Mouse (Mus musculus): Measurements from ENCODE around the gene Odf3b. TPM values are rescaled to one million over a fixed set of nuclear protein-coding genes. Genes with fewer than 3 reads are reported as not detected.

Odf3b gene
- polyA plus RNA-seq (2014; fragmentation: Nextera tagmentation; extraction: Ambion mirVana), result 1.3 and 1.7 TPM in 2 replicates

DNA sequence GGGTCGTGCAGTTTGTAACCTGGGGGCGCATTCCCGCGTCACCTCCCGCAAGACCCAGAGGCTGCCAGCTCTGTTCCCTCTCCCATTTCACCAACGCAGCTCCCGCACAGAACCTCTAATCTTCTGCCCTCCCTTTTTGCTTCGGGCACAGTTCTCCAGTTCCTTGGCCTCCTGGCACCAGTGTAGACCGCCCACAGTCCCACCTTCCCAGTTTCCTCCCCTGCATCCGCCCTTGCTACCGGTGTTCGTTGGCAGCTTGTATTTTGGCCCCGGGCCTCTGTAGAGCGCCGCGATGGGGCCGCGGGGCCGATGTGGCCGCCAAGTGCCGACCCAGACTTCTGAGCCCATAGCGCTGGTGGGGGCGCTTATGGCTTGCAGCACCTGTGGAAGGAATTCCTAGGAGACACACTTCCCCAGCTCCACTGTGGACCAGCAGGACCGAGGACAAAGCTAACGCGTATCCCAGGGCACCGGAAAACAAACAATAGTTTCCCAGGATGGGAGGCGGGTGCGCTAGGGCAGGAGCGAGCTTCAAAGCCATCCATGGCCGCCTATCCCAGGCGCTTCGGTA is at the start of gene Odf3b:
Gene Odf3b, minus strand, starts transcription at position 452 of the 571 bp plus-strand sequence.
- H3K27ac ChIP-seq (replicated peaks; ENCODE audit: low read depth, low read length), result no peak within 1 kb of the TSS
- peak within 1 kb of the TSS; percentile 45 for H3K9ac ChIP-seq (ENCODE audit: low read depth, low read length)
- ATAC-seq (ENCODE audit: low read depth) (no peak), DNase-seq (ENCODE audit: low spot score) (no peak)
- H3K36me3 ChIP-seq (ENCODE audit: control insufficient read depth, insufficient read depth, low read length), result no peaks in the 10 kb centered on the region
- H3K4me3 ChIP-seq (ENCODE audit: low read depth, low read length), result peak within 1 kb of the TSS; percentile 39
- peaks cover 17% of the 10 kb centered on the region; the same call in 1 of the 2 replicates for H3K4me1 ChIP-seq (ENCODE audit: control insufficient read depth, insufficient read depth, low read length)
- no peaks in the 10 kb centered on the region for H3K9me3 ChIP-seq (ENCODE audit: control insufficient read depth, low read length)
- peaks cover 59% of the 10 kb centered on the region for H3K27me3 ChIP-seq (replicated peaks; ENCODE audit: control insufficient read depth, insufficient read depth, low read length)
- under 1% methylated on average over 28 of the region's 33 CpGs for WGBS
- peak within 1 kb of the TSS; percentile 71 for H3K4me2 ChIP-seq (ENCODE audit: low read depth, low read length)

DNA sequence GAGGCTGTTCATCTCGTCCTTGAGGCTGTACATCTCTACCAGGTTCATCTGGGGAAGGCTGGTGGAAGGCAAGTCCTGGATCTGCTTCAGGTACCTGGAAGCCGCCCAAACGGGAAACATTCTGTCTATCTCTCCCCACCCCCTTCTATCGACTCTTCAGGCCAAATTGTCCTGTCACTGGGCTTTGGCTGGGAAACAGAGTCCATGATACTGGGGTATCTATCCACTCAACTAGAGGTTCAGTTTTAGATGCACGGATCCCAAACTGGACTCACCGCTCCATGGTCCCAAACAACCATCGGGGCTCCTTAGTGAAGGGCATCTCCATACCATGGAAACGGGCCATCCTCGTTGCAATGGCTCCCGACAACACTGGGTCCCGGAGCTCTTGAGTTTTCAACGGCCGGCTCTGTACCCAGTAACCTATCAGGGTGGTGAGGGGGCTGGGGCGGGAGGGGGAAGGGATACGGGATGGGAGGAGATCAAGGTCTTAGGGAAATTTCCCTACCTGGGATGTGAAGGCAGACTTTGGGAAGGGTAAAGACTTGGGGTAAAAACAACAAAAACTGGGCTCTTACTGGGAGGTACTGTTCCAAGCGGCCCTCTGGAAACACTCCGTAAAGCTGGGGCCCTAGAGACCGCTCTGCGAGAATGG is 49.2 kb upstream of the Odf3b start:
- peak overlapping the region; percentile 80 for H3K4me2 ChIP-seq (ENCODE audit: low read depth, low read length)
- no peak overlapping the region for H3K27ac ChIP-seq (replicated peaks; ENCODE audit: low read depth, low read length)
- H3K9ac ChIP-seq (ENCODE audit: low read depth, low read length), result peak overlapping the region; percentile 80
- DNase-seq (ENCODE audit: low spot score) (no peak), ATAC-seq (ENCODE audit: low read depth) (no peak)
- peaks cover 27% of the 10 kb centered on the region for H3K36me3 ChIP-seq (ENCODE audit: control insufficient read depth, insufficient read depth, low read length)
- peak overlapping the region; percentile 70 for H3K4me3 ChIP-seq (ENCODE audit: low read depth, low read length)
- no peaks in the 10 kb centered on the region for H3K9me3 ChIP-seq (ENCODE audit: control insufficient read depth, low read length)
- WGBS, result 84% methylated on average over 19 of the region's 19 CpGs
- H3K4me1 ChIP-seq (ENCODE audit: control insufficient read depth, insufficient read depth, low read length), result peaks cover 13% of the 10 kb centered on the region
- no peaks in the 10 kb centered on the region for H3K27me3 ChIP-seq (replicated peaks; ENCODE audit: control insufficient read depth, insufficient read depth, low read length)

DNA sequence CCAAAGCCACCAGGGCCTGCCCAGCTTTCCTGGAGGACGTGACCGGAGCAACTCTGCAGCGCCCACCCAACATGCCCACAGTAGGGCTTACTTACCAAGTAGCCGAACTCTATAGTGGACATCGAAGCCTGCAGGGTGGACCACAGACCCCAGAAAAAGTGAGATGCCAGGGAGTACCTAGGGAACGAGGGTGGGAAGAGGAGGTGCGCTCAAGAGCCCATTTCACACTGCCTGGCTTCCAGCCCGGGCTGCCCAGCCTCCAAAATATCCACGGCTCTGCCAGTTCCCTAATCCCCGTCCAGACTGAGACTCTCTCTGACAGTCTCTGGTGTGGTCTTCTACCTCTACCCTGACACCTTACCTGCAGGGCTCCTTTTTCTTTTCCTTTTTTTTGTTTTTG is 47.6 kb upstream of the Odf3b start:
- Histone ChIP-seq H3K9me3 (ENCODE audit: control insufficient read depth, low read length) (no peaks in the 10 kb centered on the region), H3K4me1 (ENCODE audit: control insufficient read depth, insufficient read depth, low read length) (peaks cover 13% of the 10 kb centered on the region), H3K4me2 (ENCODE audit: low read depth, low read length) (no peak overlapping the region), H3K27ac (replicated peaks; ENCODE audit: low read depth, low read length) (no peak overlapping the region), H3K9ac (ENCODE audit: low read depth, low read length) (no peak overlapping the region), H3K27me3 (replicated peaks; ENCODE audit: control insufficient read depth, insufficient read depth, low read length) (no peaks in the 10 kb centered on the region), H3K4me3 (ENCODE audit: low read depth, low read length) (no peak overlapping the region), H3K36me3 (ENCODE audit: control insufficient read depth, insufficient read depth, low read length) (peaks cover 27% of the 10 kb centered on the region)
- WGBS, result 96% methylated on average over 10 of the region's 10 CpGs
- ATAC-seq (ENCODE audit: low read depth) (no peak), DNase-seq (ENCODE audit: low spot score) (no peak)

DNA sequence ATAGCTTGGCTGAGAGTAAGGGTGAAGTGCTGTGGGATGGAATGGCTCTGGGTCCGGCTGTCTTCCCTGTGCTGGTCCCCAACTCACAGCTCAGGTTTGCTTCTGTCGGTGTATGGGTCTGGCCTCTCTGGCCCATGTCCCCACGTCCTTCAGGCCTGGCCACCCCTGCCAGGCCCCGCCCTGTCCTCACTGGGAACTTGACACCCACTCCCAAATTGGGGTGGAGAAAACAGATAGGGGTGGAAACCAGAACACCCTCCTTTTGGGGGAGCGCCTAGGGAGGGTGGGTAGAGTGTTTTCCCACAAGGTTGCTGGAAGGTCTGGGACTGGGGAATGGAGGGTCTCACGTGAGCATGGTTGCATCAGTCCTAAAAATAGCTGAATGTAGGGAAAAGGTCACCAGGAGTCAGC is 46.6 kb upstream of the Odf3b start, which contains the start of gene Cpt1b:
Gene Cpt1b, minus strand, starts transcription at position 153 of the 411 bp plus-strand sequence.
- H3K9ac ChIP-seq (ENCODE audit: low read depth, low read length), result no peak within 1 kb of the TSS
- no peak within 1 kb of the TSS for H3K27ac ChIP-seq (replicated peaks; ENCODE audit: low read depth, low read length)
- no peak within 1 kb of the TSS for H3K4me3 ChIP-seq (ENCODE audit: low read depth, low read length)
- H3K27me3 ChIP-seq (replicated peaks; ENCODE audit: control insufficient read depth, insufficient read depth, low read length), result no peaks in the 10 kb centered on the region
- no peak for DNase-seq (ENCODE audit: low spot score)
- peaks cover 13% of the 10 kb centered on the region for H3K4me1 ChIP-seq (ENCODE audit: control insufficient read depth, insufficient read depth, low read length)
- no peak within 1 kb of the TSS for H3K4me2 ChIP-seq (ENCODE audit: low read depth, low read length)
- WGBS, result 22% methylated on average over 6 of the region's 6 CpGs
- no peaks in the 10 kb centered on the region for H3K9me3 ChIP-seq (ENCODE audit: control insufficient read depth, low read length)
- peaks cover 27% of the 10 kb centered on the region for H3K36me3 ChIP-seq (ENCODE audit: control insufficient read depth, insufficient read depth, low read length)
- no peak for ATAC-seq (ENCODE audit: low read depth)

DNA sequence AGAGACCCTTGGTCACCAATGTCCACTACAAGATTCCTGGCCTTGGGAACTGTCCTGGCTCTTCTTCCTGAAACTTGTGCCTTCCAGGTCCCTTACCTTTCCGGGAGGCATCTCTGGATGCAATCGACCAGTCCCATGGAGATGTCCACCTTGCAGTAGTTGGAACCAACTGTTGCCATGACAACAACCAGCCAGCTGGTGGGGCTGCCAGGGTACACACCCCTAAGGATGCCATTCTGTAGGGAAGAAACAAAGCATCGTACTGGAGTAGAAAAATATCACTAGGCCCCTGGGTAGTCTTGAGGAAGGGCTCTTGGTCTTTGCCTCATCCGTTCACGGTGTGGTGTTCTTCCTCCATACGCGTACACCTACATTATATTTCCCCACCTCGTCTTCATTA is 45.5 kb upstream of the Odf3b start:
- ATAC-seq (ENCODE audit: low read depth), result no peak
- WGBS, result 86% methylated on average over 8 of the region's 8 CpGs
- no peaks in the 10 kb centered on the region for H3K9me3 ChIP-seq (ENCODE audit: control insufficient read depth, low read length)

DNA sequence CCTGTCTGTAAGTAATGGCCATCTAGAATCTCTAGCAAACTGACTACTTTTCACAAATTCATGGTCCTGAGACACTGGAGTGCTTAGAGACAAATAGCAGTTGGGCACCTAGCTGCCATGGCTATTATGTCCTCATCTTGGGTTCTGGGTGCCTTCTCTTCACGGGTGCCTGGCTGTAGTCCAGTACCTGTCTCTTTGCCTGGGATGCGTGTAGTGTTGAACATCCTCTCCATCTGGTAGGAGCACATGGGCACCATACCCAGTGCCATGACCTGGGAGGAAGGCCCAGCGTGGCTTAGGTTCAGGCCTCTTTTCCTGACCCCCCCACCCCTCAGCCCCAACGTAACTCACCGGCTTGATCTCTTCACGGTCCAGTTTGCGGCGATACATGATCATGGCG is 42.9 kb upstream of the Odf3b start:
- no peak overlapping the region for H3K4me3 ChIP-seq (ENCODE audit: low read depth, low read length)
- H3K27me3 ChIP-seq (replicated peaks; ENCODE audit: control insufficient read depth, insufficient read depth, low read length), result no peaks in the 10 kb centered on the region
- H3K9ac ChIP-seq (ENCODE audit: low read depth, low read length), result no peak overlapping the region
- peaks cover 23% of the 10 kb centered on the region for H3K36me3 ChIP-seq (ENCODE audit: control insufficient read depth, insufficient read depth, low read length)
- no peak overlapping the region for H3K4me2 ChIP-seq (ENCODE audit: low read depth, low read length)
- ATAC-seq (ENCODE audit: low read depth) (no peak), DNase-seq (ENCODE audit: low spot score) (no peak)
- H3K9me3 ChIP-seq (ENCODE audit: control insufficient read depth, low read length), result no peaks in the 10 kb centered on the region
- 89% methylated on average over 9 of the region's 9 CpGs for WGBS
- no peaks in the 10 kb centered on the region for H3K4me1 ChIP-seq (ENCODE audit: control insufficient read depth, insufficient read depth, low read length)
- no peak overlapping the region for H3K27ac ChIP-seq (replicated peaks; ENCODE audit: low read depth, low read length)

More for the DNA sequence above, 45.5 kb upstream of the Odf3b start:
- Histone ChIP-seq H3K4me3 (ENCODE audit: low read depth, low read length) (no peak overlapping the region), H3K4me1 (ENCODE audit: control insufficient read depth, insufficient read depth, low read length) (peaks cover 9% of the 10 kb centered on the region), H3K9ac (ENCODE audit: low read depth, low read length) (no peak overlapping the region), H3K27me3 (replicated peaks; ENCODE audit: control insufficient read depth, insufficient read depth, low read length) (no peaks in the 10 kb centered on the region), H3K4me2 (ENCODE audit: low read depth, low read length) (no peak overlapping the region), H3K27ac (replicated peaks; ENCODE audit: low read depth, low read length) (no peak overlapping the region), H3K36me3 (ENCODE audit: control insufficient read depth, insufficient read depth, low read length) (peaks cover 27% of the 10 kb centered on the region)
- no peak for DNase-seq (ENCODE audit: low spot score)

DNA sequence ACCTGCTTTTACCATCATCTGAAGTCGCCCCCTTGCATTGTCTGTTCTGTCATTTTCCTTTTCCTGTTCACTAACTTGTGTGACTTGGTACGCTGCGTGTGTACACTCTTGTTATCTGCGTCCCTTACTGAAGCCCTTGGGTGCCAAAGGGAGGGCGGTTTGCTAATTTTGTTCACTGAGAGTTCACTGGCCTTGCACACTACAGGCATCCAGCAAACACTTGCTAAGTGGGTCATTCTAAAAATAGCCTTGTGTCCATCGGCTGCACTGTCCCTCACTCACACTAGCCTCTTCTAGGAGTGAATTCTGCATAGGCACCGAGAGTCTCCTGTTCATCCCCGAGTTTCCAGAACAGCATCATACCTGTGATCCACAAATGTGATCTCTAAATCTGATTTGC is 36.2 kb upstream of the Odf3b start:
- H3K27ac ChIP-seq (replicated peaks; ENCODE audit: low read depth, low read length), result no peak overlapping the region
- no peak overlapping the region for H3K4me2 ChIP-seq (ENCODE audit: low read depth, low read length)
- H3K36me3 ChIP-seq (ENCODE audit: control insufficient read depth, insufficient read depth, low read length), result peaks cover 8% of the 10 kb centered on the region; the same call in 1 of the 2 replicates
- no peaks in the 10 kb centered on the region for H3K9me3 ChIP-seq (ENCODE audit: control insufficient read depth, low read length)
- ATAC-seq (ENCODE audit: low read depth) (no peak), DNase-seq (ENCODE audit: low spot score) (no peak)
- no peaks in the 10 kb centered on the region for H3K4me1 ChIP-seq (ENCODE audit: control insufficient read depth, insufficient read depth, low read length)
- H3K9ac ChIP-seq (ENCODE audit: low read depth, low read length), result no peak overlapping the region
- H3K27me3 ChIP-seq (replicated peaks; ENCODE audit: control insufficient read depth, insufficient read depth, low read length), result no peaks in the 10 kb centered on the region
- no peak overlapping the region for H3K4me3 ChIP-seq (ENCODE audit: low read depth, low read length)
- WGBS, result 85% methylated on average over 8 of the region's 8 CpGs

DNA sequence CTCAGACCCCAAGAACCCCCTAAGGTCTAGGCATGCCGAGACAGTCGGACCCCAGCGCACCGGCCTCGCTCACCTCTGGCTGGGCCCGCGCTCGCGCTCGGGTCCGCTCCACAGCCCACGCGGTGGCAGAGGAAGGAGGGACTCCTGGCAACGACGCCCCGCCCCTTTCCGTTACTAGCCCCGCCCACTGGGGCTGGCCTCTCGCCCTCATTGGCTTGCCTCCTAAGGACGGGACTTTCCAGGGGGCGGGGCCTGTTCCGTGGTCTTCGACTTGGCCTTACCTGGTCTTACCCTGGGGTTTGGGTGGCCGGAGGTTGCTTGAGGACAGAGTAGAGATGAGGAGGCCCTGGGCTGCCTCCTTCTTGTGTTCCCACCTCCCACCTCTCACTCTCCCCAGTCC is 31.0 kb upstream of the Odf3b start, which contains the start of gene Syce3:
Gene Syce3, minus strand, starts transcription at position 386 of the 400 bp plus-strand sequence.
- ATAC-seq (ENCODE audit: low read depth) (no peak), DNase-seq (ENCODE audit: low spot score) (no peak)
- Histone ChIP-seq H3K4me1 (ENCODE audit: control insufficient read depth, insufficient read depth, low read length) (no peaks in the 10 kb centered on the region), H3K27me3 (replicated peaks; ENCODE audit: control insufficient read depth, insufficient read depth, low read length) (no peaks in the 10 kb centered on the region), H3K9ac (ENCODE audit: low read depth, low read length) (no peak within 1 kb of the TSS), H3K36me3 (ENCODE audit: control insufficient read depth, insufficient read depth, low read length) (no peaks in the 10 kb centered on the region), H3K4me3 (ENCODE audit: low read depth, low read length) (no peak within 1 kb of the TSS), H3K9me3 (ENCODE audit: control insufficient read depth, low read length) (peaks cover 10% of the 10 kb centered on the region; the same call in 1 of the 2 replicates), H3K27ac (replicated peaks; ENCODE audit: low read depth, low read length) (no peak within 1 kb of the TSS), H3K4me2 (ENCODE audit: low read depth, low read length) (no peak within 1 kb of the TSS)
- 81% methylated on average over 11 of the region's 24 CpGs for WGBS

DNA sequence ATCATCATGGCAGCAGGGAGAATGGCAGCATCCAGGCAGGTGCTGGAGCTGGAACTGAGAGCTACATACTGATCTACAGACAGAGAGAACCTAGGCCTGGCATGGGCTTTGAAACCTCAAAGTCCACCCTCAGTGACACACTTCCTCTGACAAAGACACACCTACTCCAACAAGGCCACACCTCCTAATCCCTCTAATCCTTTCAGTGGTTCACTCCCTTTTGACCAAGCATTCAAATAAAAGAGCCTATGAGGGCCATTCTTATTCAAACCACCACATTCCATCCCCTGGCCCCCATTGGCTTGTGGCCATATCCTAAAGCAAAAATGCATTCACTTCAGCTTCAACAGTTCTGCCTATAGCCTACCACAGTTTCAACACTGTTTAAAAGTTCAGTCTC is 27.6 kb upstream of the Odf3b start:
- Histone ChIP-seq H3K36me3 (ENCODE audit: control insufficient read depth, insufficient read depth, low read length) (no peaks in the 10 kb centered on the region), H3K4me1 (ENCODE audit: control insufficient read depth, insufficient read depth, low read length) (no peaks in the 10 kb centered on the region), H3K27me3 (replicated peaks; ENCODE audit: control insufficient read depth, insufficient read depth, low read length) (no peaks in the 10 kb centered on the region), H3K27ac (replicated peaks; ENCODE audit: low read depth, low read length) (no peak overlapping the region), H3K4me3 (ENCODE audit: low read depth, low read length) (no peak overlapping the region), H3K9ac (ENCODE audit: low read depth, low read length) (no peak overlapping the region), H3K4me2 (ENCODE audit: low read depth, low read length) (no peak overlapping the region), H3K9me3 (ENCODE audit: control insufficient read depth, low read length) (peaks cover 10% of the 10 kb centered on the region; the same call in 1 of the 2 replicates)
- ATAC-seq (ENCODE audit: low read depth), result no peak
- DNase-seq (ENCODE audit: low spot score), result no peak

Measured in embryonic facial prominence, embryonic 14.5 days (tissue).